In genomic region chr4:134929536-134929935, GRCm38 (mm10) we compare ENCODE assay signal across 11 mouse cellular contexts. TPM values are rescaled to one million over a fixed set of nuclear protein-coding genes. Genes with fewer than 3 reads are reported as not detected.
DNase-seq lines count a peak whose midpoint lies in the region; ATAC-seq lines count a peak whose summit lies in the region.
"Had no signal": no experiment of that assay in that cellular context is flagged by ENCODE, and none has a peak within 500 bp of the region (broad histone marks: within the 10 kb centered on the region; RNA-seq: fewer than 3 reads in every experiment).

No protein-coding gene starts in this region.

- ATAC-seq in heart, embryonic 15.5 days (replicated peaks; ENCODE audit: insufficient number of reproducible peaks, insufficient read depth, low FRiP score, low read depth): no peak
- no peak for ATAC-seq in liver, embryonic 16.5 days (ENCODE audit: low read depth)
- ATAC-seq: hindbrain, embryonic 16.5 days had no signal

- peaks cover 44% of the 10 kb centered on the region for H3K36me3 ChIP-seq in heart, embryonic 15.5 days
- peaks cover 66% of the 10 kb centered on the region for H3K36me3 ChIP-seq in liver, embryonic 16.5 days (ENCODE audit: control insufficient read depth, insufficient read depth)

- H3K4me1 ChIP-seq in heart, embryonic 15.5 days (replicated peaks): peaks cover 32% of the 10 kb centered on the region
- H3K4me1 ChIP-seq in liver, embryonic 16.5 days (ENCODE audit: control insufficient read depth, low read depth, low read length): peaks cover 43% of the 10 kb centered on the region

- H3K9ac ChIP-seq in heart, embryonic 15.5 days: no peak overlapping the region
- no peak overlapping the region for H3K9ac ChIP-seq in liver, embryonic 16.5 days (ENCODE audit: low read depth, low read length)
- H3K9ac ChIP-seq: limb, embryonic 13.5 days had no signal

- 73% methylated on average over 4 of the region's 4 CpGs for WGBS in heart, embryonic 15.5 days
- WGBS in liver, embryonic 16.5 days (ENCODE audit: insufficient replicate concordance): 44% methylated on average over 4 of the region's 4 CpGs

- no peak overlapping the region for H3K4me3 ChIP-seq in heart, embryonic 15.5 days
- no peak overlapping the region for H3K4me3 ChIP-seq in liver, embryonic 16.5 days (ENCODE audit: low read depth, low read length)

- H3K4me2 ChIP-seq in heart, embryonic 15.5 days: no peak overlapping the region
- peak overlapping the region; percentile 81; the same call in 1 of the 2 replicates for H3K4me2 ChIP-seq in liver, embryonic 16.5 days (ENCODE audit: low read depth, low read length)

- H3K9me3 ChIP-seq in heart, embryonic 15.5 days (replicated peaks): no peaks in the 10 kb centered on the region
- no peaks in the 10 kb centered on the region for H3K9me3 ChIP-seq in liver, embryonic 16.5 days (replicated peaks; ENCODE audit: control insufficient read depth, low read length)
- H3K9me3 ChIP-seq: limb, embryonic 13.5 days had no signal

- intact Hi-C loops in heart, postnatal 36 days (cut with DNase I): no loop called here

- H3K27me3 ChIP-seq in heart, embryonic 15.5 days: no peaks in the 10 kb centered on the region
- no peaks in the 10 kb centered on the region for H3K27me3 ChIP-seq in liver, embryonic 16.5 days (ENCODE audit: control insufficient read depth, insufficient read depth, low read depth, low read length)
- H3K27me3 ChIP-seq: limb, embryonic 13.5 days had no signal

- no peak for DNase-seq in heart, postnatal 36 days
- DNase-seq in A20 (ENCODE audit: low read depth, low spot score) (peak; percentile 81), adipocyte (ENCODE audit: low spot score) (peak; percentile 49)
- no peak for DNase-seq in neural tube, embryonic 10.5 days (ENCODE audit: extremely low spot score, low spot score)
- DNase-seq in gastrocnemius, postnatal 25 days: no peak
- DNase-seq in layer of hippocampus, postnatal 14 days (ENCODE audit: low spot score in 2 of 2): no peak

- H3K27ac ChIP-seq in heart, embryonic 15.5 days: peak overlapping the region; percentile 5; the same call in 1 of the 2 replicates
- peak overlapping the region; percentile 99 for H3K27ac ChIP-seq in liver, embryonic 16.5 days (ENCODE audit: low read length)
- H3K27ac ChIP-seq: kidney, postnatal 0 days had no signal

RNA-seq across cellular contexts. Expression of gene Syf2, which starts 1.2 kb away (rescaled TPM):
- polyA plus RNA-seq in heart, embryonic 15.5 days (2015; fragmentation: Nextera tagmentation; extraction: Ambion mirVana): 52.6 and 57.6 TPM in 2 replicates
- 10 to 100 TPM; 56.1 to 65.6 TPM for total RNA-seq in heart, postnatal 36 days (2021)
- 43.9 and 47.8 TPM in 2 replicates for polyA plus RNA-seq in liver, embryonic 16.5 days (2015; fragmentation: Nextera tagmentation; extraction: Ambion mirVana)
- total RNA-seq in gastrocnemius, postnatal 25 days (2021): 10 to 100 TPM; 32.7 to 34.8 TPM
- 10 to 100 TPM; 42.6 to 43.8 TPM for total RNA-seq in layer of hippocampus, postnatal 14 days (2021)

RNA-seq across cellular contexts. Expression of gene Rsrp1, which starts 6.1 kb away (rescaled TPM):
- 366 and 379 TPM in 2 replicates for polyA plus RNA-seq in heart, embryonic 15.5 days (2015; fragmentation: Nextera tagmentation; extraction: Ambion mirVana)
- 100 to 1,000 TPM; 129 to 206 TPM for total RNA-seq in heart, postnatal 36 days (2021)
- 315 and 330 TPM in 2 replicates for polyA plus RNA-seq in liver, embryonic 16.5 days (2015; fragmentation: Nextera tagmentation; extraction: Ambion mirVana)
- 100 to 1,000 TPM; 155 to 161 TPM for total RNA-seq in gastrocnemius, postnatal 25 days (2021)
- total RNA-seq in layer of hippocampus, postnatal 14 days (2021): 100 to 1,000 TPM; 241 to 268 TPM

RNA-seq across cellular contexts. Expression of gene Tmem50a, which starts 14.7 kb away (rescaled TPM):
- 142 TPM in 2 replicates for polyA plus RNA-seq in heart, embryonic 15.5 days (2015; fragmentation: Nextera tagmentation; extraction: Ambion mirVana)
- total RNA-seq in heart, postnatal 36 days (2021): 10 to 100 TPM; 65.8 to 71.3 TPM
- 79.1 and 82.5 TPM in 2 replicates for polyA plus RNA-seq in liver, embryonic 16.5 days (2015; fragmentation: Nextera tagmentation; extraction: Ambion mirVana)
- 10 to 100 TPM; 25.7 to 32.2 TPM for total RNA-seq in gastrocnemius, postnatal 25 days (2021)
- total RNA-seq in layer of hippocampus, postnatal 14 days (2021): 100 to 1,000 TPM; 112 TPM

Comparison
In these comparisons a context has a peak if more than half of its experiments do, and no peak if none do; other contexts are left out.
1. DNase-seq: peak in A20 (single experiment) and adipocyte (single experiment); none in heart, postnatal 36 days (0 of 2), neural tube, embryonic 10.5 days (single experiment), gastrocnemius, postnatal 25 days (single experiment) and layer of hippocampus, postnatal 14 days (0 of 2).